Mouse (Mus musculus): ENCODE data around the gene Kpnb1.

- TF ChIP-seq CTCF (IDR thresholded peaks at IDR 0.05; ENCODE audit: borderline replicate concordance, extremely low read depth, insufficient read depth, insufficient read length) (no peak), POLR2A (IDR thresholded peaks at IDR 0.05; ENCODE audit: borderline replicate concordance, extremely low read depth, insufficient read depth, insufficient read length, poor library complexity, severe bottlenecking) (no peak)
These were observed 4.4 kb upstream of the Kpnb1 start for GRCm38 (mm10) chr11:97191915-97192620.
